Mouse (Mus musculus): ENCODE data around the gene Fgfr2.

Gene Fgfr2

DNA sequence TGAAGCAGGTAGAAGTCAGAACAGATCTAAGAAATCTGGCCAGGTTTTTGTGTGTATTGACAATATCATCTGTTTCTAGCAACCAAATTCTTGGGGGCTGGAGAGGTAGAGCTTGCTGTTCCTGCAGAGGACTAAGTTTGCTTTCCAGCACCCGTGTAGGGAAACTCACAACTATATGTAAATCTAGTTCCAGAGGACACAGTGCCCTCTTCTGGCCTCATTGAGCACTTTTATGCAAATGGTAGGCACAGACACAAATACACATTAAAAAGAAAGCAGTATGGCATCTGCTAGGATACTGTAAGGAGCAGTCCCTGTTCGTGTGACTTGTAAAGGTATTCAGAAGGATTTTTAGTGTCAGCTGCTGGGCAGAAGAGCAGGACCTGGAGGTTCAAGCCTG lies 240.8 kb downstream of the Fgfr2 start:
- no peak for DNase-seq

GRCm38 (mm10) chr7:132880276-132880675 lies 242.9 kb downstream of the Fgfr2 start:
- no peak for DNase-seq

- DNase-seq = no peak
These were observed 247.6 kb downstream of the Fgfr2 start for GRCm38 (mm10) chr7:132875391-132876086.

DNA sequence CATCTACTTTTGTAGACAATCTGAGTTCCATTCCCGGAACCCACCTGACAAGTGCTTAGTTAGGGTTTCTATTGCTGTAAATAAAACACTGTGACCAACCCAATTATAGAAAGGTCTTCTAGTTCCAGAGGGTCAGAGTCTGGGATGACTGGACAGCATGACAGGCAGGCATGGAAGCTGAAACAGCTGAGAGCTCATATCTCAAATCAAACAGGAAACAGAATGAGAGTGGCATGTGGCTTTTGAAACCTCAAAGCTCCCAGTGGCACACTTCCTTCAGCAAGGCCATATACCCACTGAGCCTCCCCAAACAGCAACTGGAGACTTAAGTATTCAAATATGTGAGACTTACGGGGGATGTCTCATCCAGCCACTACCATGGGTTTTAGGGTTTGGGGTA lies 250.1 kb downstream of the Fgfr2 start:
- no peak for DNase-seq

DNA sequence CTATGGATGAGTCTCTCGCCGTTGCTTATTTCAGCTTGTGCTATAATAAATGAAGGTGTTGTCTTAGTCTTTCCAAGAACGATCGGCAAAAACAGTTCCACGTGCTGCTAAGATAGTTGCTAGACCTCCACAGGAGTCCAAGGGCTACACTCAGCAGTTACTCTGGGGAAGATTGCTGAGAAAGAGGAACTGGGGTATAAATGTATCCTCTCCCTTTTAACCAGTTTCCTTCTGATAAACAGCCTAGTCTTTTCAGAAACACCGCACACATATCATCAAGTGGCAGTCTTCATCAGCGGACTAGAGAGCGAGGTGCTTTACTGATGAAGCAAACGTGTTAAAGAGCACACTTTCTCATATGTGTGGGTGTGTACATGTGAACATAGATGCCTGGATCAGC lies 256.8 kb downstream of the Fgfr2 start:
- DNase-seq = no peak

- peak; percentile 86 for DNase-seq
These were observed 263.9 kb downstream of the Fgfr2 start, which contains the start of gene Abraxas2 for GRCm38 (mm10) chr7:132859042-132859958. Gene Abraxas2 (plus strand): TSS chr7:132859225.

DNA sequence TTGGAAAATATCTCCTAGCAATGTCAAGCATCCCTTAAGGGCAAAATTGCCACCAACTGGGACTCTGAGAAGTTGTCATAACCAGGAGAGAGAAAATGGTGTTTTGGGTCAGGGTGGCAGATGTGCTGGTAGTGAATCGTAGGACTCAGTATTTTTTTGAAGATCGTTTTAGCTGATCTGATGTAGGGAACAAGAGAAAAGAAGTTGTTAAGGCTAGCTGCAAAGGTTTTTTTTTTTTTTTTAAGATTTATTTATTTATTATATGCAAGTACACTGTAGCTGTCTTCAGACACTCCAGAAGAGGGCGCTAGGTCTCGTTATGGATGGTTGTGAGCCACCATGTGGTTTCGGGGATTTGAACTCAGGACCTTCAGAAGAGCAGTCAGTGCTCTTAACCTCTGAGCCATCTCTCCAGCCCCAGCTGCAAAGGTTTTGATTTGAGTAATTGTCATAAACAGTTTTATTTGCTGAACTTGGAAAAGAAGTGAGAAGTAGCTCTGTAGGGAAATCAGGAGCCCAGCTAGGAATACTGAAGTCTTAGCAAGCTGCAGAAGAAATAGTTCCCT lies 265.0 kb downstream of the Fgfr2 start:
- no peak for DNase-seq

DNA sequence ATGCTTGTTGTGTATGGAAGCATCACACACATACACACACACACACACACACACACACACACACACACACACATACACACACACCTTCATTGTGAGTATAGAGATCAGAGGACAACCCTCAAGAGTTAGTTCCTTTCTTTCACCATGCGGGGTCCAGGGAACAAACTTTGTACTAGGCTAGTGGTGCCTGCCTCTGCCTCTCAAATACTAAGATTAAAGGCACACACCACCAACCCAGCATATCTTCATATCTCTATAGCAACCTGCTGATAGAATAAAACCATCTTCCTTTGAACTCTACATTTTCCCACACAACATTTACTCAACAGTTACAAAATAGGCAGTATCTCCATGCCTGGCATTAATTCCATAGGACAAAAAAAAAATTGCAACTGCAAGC lies 267.1 kb downstream of the Fgfr2 start:
- DNase-seq = no peak

DNA sequence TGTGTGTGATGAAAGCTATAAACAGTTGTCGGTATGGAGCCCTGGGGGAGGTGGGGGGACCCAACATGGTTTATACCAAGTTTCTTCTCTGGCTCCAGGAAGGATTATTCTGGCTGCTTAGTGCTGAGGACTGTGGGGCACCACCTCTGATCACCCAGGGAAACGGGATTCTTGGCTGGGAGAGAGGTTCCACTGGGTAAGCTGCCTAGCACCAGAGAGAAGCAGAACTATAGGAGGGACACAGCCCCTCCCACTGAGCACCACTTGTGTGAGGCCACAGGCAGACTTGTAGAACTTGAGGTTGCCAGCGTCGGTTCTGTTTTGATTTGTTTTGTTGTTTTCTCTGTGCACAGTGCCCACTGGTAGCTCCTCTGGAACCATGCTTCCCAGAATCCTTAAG lies 269.2 kb downstream of the Fgfr2 start:
- peak; percentile 7 for DNase-seq

DNA sequence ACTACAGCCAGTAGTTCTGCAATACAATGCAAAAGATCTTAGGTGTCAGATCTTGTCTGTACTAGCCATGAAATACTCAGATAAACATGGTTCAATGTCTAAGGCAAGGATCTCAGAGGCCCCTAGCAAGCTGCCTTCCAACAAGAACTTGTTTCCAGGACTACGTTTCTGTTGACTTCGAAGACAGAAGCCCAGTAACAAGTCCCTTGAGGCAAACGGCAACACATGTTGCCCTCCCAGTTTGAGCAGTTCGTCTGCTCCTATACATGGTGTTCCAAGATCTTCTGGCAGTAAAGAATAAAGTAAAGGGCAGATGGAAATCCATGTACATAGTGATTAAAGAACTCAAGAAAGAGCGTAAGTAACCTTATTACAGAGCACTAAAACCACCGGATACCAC lies 269.8 kb downstream of the Fgfr2 start:
- no peak for DNase-seq

GRCm38 (mm10) chr7:132852173-132852844 lies 270.8 kb downstream of the Fgfr2 start, which contains the start of gene Eef1akmt2:
Gene Eef1akmt2 (minus strand): TSS chr7:132852673.
- DNase-seq = peak; percentile 77

GRCm38 (mm10) chr7:132843152-132843551 lies 280.0 kb downstream of the Fgfr2 start:
- DNase-seq = no peak

- no peak for DNase-seq
These were observed 280.7 kb downstream of the Fgfr2 start for GRCm38 (mm10) chr7:132842455-132842854.

- DNase-seq = no peak
These were observed 281.9 kb downstream of the Fgfr2 start for GRCm38 (mm10) chr7:132841287-132841686.

DNA sequence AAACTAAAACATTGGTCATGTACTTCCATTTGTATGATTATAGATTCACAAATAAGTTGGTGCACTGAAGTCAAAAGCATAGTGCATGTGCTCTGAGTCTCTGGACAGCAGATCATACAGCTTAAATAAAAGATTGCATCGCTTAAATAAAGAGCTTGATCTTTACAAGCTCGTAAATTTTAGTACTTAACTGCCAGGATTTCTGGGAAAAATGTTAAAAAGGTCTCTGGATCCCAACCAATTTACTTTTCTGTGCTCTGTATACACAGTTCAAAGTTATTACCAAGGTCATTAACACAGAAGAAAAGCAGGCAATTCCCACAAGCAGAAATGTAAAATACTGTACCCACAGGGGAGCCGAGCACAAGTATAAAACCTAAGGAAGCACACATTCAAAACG lies 292.2 kb downstream of the Fgfr2 start:
- DNase-seq = no peak

- no peak for DNase-seq
These were observed 298.7 kb downstream of the Fgfr2 start for GRCm38 (mm10) chr7:132824346-132825022.

DNA sequence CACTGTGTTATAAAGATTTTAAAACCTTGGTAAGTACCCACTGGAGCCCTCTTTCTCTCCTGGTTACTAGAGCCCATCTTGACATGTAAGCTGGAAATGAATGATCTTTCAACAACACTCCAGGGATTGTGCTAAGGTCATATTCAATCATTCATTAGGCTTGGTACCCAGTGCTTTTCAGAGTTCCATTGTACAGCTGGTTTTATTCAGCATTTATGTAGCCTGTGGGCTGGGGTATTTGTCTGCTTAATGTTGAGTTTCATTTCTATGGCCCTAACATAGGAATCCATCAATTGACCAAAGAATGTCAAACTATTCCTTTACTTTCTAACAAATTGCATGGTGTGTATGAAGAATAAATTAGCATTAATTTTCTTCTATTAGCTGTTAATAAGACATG lies 299.3 kb downstream of the Fgfr2 start:
- DNase-seq = no peak

DNA sequence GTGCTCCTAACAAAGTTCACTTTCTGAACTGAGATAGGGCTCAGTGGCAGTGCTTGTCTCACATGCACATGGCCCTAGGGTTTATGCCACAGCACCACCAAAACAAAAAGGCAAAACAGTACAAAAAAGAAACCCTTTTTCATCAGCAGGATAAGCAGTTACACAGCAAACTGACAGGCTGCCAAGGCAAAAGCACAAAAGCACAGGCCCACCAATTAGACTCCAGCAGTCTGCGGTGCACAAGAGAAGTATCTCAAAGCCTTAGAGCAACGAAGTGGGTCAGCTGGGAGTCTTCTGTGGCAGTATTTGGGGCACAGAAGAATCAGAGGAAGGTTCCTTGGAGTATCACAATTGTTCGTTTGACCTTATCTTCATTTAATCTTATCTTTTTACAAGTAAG lies 302.5 kb downstream of the Fgfr2 start:
- no peak for DNase-seq

DNA sequence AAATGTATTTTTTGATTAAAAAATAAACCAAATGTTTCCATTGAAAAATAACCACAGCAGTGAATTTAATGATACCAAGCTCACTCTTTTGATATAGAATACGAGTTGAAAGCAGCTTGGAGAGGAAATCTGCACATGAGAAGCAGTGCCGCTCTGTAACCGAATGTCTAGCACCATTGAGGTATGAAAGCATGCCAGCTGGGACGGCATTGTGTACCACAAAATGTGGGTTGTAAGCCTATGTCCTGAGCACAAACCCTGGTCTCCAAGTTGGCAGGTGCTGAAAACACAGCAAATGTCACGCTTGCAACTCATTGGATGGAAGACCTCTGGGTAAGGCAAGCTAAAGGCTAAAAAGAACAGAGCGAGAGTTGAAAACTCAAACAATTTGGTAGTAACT lies 306.1 kb downstream of the Fgfr2 start:
- DNase-seq = no peak

DNA sequence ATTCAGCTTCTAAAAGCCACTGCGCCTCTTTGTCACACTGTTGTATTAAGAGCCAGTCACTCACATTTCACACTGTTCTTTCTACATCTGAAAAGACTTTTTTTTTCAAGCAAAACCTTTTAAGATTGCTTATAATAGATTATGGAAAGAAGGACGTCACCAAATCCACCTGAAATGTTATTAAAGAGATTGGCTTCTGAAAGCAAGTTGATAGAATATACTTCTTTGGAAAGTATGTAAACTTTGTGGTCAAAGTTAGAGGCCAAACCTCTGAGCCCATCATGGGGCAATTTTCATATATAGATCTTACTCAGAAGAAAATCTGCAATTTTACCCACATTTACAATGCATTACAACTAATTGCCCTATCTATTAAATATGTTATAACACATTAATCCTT lies 306.6 kb downstream of the Fgfr2 start:
- no peak for DNase-seq

DNA sequence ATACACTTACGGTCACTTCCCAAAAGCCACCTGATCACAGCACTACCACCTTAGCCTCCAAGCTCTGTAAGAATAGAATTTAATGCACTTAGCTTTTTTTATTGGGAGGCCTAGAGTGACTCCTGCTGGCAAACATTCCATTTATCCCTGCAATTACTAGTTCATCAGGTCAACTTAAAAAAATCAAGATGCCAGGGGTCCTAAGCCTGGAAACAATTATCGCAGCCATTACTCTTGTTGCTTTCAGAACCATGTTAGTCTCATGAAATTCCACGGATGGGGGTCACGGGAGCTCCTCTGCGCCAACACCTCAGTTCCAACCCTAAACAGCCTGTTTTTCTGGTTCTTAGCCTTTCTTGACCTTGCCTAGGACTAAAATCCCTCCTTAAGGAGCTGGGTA lies 308.1 kb downstream of the Fgfr2 start:
- DNase-seq = no peak

- no peak for DNase-seq
These were observed 309.1 kb downstream of the Fgfr2 start for GRCm38 (mm10) chr7:132814089-132814450.

Measured in right cerebral cortex, postnatal 4 days (tissue).